Mouse (Mus musculus): Measurements from ENCODE around the gene Fbxo24. TPM values are rescaled to one million over a fixed set of nuclear protein-coding genes. Genes with fewer than 3 reads are reported as not detected.
A peak's percentile ranks its signal among the peaks of the same experiment; 100 is the strongest.

Fbxo24 gene
- polyA plus RNA-seq, 1 experiment from 2014 or later = 0.24 TPM

DNA sequence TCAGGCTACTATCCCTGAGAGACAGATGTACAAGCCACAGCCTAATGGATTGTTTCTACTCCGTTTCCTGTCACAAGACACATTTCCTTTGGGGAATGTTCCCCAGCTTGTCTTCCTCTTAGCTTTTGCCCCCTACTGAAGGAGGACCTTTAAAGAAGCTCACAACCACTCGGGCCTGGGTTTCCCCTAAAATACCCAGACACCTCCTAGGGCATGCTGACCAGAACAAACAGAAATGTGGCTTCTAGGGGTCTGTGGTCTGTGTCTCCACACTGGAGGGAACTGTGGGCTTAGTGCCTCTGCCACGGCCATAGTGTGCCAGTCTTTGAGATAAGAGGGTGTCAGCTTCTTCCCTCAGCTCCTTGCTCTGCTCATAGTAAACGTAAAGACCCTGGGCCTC, 2.8 kb upstream of the Fbxo24 start:
- 78% methylated on average over 4 of the region's 4 CpGs for WGBS
- Histone ChIP-seq H3K36me3 (ENCODE audit: control insufficient read depth, insufficient read depth, low read length) (peaks cover 9% of the 10 kb centered on the region), H3K4me2 (ENCODE audit: low read depth, severe bottlenecking) (peak overlapping the region; percentile 76; the same call in 1 of the 2 replicates), H3K4me1 (ENCODE audit: control insufficient read depth, insufficient read depth, low read length) (peaks cover 18% of the 10 kb centered on the region), H3K9me3 (ENCODE audit: control insufficient read depth, low read length) (no peaks in the 10 kb centered on the region), H3K27ac (replicated peaks; ENCODE audit: low read depth, low read length) (peak overlapping the region; percentile 58; the same call in 1 of the 2 replicates), H3K27me3 (ENCODE audit: control insufficient read depth, insufficient read depth, low read length) (no peaks in the 10 kb centered on the region), H3K4me3 (ENCODE audit: low read depth, low read length) (no peak overlapping the region), H3K9ac (ENCODE audit: low read length) (no peak overlapping the region; the same call in 1 of the 2 replicates)
- DNase-seq (ENCODE audit: low spot score) (no peak), ATAC-seq (ENCODE audit: insufficient number of reproducible peaks, low FRiP score, low TSS enrichment, low read depth) (no peak)

DNA sequence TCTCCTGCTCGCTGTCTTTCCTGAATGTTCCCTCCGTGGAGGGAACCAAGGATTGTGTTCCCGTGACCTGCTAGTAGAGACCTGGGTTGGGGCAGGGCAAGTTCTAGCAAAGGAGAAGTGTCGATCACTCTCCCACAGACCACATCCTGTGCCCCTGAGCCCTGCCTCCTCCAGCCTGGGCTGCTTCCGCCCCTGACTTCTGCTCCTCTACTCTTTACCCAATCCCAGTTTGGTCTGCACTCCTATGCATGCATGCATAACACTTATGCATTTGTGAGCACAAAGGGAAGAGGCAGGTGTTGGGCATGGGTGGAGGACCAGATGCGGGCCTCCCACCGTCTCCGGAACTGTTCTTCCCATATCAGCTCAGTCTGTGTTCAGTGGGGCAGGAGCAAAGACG, 2.4 kb upstream of the Fbxo24 start:
- H3K9me3 ChIP-seq (ENCODE audit: control insufficient read depth, low read length) = no peaks in the 10 kb centered on the region
- 70% methylated on average over 9 of the region's 9 CpGs for WGBS
- H3K4me3 ChIP-seq (ENCODE audit: low read depth, low read length) = peak overlapping the region; percentile 91; the same call in 1 of the 2 replicates
- DNase-seq (ENCODE audit: low spot score) = no peak
- no peaks in the 10 kb centered on the region for H3K27me3 ChIP-seq (ENCODE audit: control insufficient read depth, insufficient read depth, low read length)
- H3K4me1 ChIP-seq (ENCODE audit: control insufficient read depth, insufficient read depth, low read length) = peaks cover 18% of the 10 kb centered on the region
- ATAC-seq (ENCODE audit: insufficient number of reproducible peaks, low FRiP score, low TSS enrichment, low read depth) = no peak
- H3K9ac ChIP-seq (ENCODE audit: low read length) = peak overlapping the region; percentile 23
- peaks cover 7% of the 10 kb centered on the region for H3K36me3 ChIP-seq (ENCODE audit: control insufficient read depth, insufficient read depth, low read length)
- peak overlapping the region; percentile 76; the same call in 1 of the 2 replicates for H3K4me2 ChIP-seq (ENCODE audit: low read depth, severe bottlenecking)
- peak overlapping the region; percentile 58; the same call in 1 of the 2 replicates for H3K27ac ChIP-seq (replicated peaks; ENCODE audit: low read depth, low read length)

DNA sequence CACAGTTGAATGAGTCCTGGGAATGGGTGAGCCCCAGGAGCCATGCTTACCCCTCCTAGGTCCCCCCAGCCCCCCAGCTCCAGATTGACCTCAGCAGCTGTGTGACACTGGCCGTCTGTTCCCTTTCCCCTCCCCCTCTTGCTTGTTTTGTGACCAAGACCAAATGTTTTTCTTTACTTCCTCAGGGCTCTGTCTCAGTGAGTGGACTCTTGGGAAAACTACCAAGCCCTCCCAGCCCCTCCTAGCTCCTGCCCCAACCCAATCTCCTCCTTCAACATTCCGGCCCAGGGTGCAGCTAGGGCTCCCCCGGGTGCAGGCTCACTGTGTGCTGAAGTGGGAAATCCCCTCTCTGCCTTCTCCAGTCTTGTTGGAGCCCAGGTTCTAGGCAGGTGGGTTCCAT, 1.8 kb upstream of the Fbxo24 start:
- Histone ChIP-seq H3K4me2 (ENCODE audit: low read depth, severe bottlenecking) (peak overlapping the region; percentile 76), H3K36me3 (ENCODE audit: control insufficient read depth, insufficient read depth, low read length) (peaks cover 5% of the 10 kb centered on the region; the same call in 1 of the 2 replicates)

DNA sequence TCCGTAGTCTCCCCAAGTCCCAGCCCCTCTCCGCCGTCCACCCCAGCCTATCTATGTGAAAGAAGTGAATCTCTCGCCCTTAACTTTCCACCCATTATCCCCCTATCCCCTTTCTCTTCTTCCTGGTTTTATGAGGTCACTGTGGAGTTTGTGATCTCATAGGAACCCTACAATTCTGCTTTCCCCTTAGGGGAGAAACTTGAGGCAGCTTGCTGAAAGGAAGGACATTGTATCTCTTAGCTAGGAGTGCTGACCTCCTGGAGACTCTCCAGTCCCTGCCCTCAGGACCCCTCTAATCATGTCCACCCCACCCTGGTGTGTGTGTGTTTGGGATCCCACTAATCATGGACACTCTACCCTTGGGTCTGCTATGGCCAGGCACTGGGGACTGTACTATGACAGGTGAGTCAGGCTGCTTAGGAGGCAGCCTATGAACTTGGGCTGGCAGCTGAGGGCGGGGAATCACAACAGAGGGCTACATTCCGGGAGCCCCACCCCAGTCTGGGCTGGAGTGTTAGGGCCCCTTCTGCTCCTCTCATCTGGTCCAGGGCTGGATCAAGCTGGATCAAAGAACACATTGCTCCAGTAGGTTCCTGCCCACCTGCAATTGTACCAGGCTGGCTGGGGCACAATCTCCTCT, 1.2 kb upstream of the Fbxo24 start:
- H3K27ac ChIP-seq (replicated peaks; ENCODE audit: low read depth, low read length) = peak overlapping the region; percentile 92; the same call in 1 of the 2 replicates
- H3K4me2 ChIP-seq (ENCODE audit: low read depth, severe bottlenecking) = peak overlapping the region; percentile 76
- WGBS = 17% methylated on average over 6 of the region's 6 CpGs
- no peaks in the 10 kb centered on the region for H3K9me3 ChIP-seq (ENCODE audit: control insufficient read depth, low read length)
- ATAC-seq (ENCODE audit: insufficient number of reproducible peaks, low FRiP score, low TSS enrichment, low read depth) (no peak), DNase-seq (ENCODE audit: low spot score) (peak; percentile 34)
- no peaks in the 10 kb centered on the region for H3K36me3 ChIP-seq (ENCODE audit: control insufficient read depth, insufficient read depth, low read length)
- H3K9ac ChIP-seq (ENCODE audit: low read length) = peak overlapping the region; percentile 82; the same call in 1 of the 2 replicates
- H3K4me3 ChIP-seq (ENCODE audit: low read depth, low read length) = peak overlapping the region; percentile 91
- no peaks in the 10 kb centered on the region for H3K27me3 ChIP-seq (ENCODE audit: control insufficient read depth, insufficient read depth, low read length)
- H3K4me1 ChIP-seq (ENCODE audit: control insufficient read depth, insufficient read depth, low read length) = peaks cover 18% of the 10 kb centered on the region

More for the DNA sequence above, 1.8 kb upstream of the Fbxo24 start:
- 24% methylated on average over 3 of the region's 3 CpGs for WGBS
- ATAC-seq (ENCODE audit: insufficient number of reproducible peaks, low FRiP score, low TSS enrichment, low read depth) = no peak
- H3K9me3 ChIP-seq (ENCODE audit: control insufficient read depth, low read length) = no peaks in the 10 kb centered on the region
- no peaks in the 10 kb centered on the region for H3K27me3 ChIP-seq (ENCODE audit: control insufficient read depth, insufficient read depth, low read length)
- peaks cover 18% of the 10 kb centered on the region for H3K4me1 ChIP-seq (ENCODE audit: control insufficient read depth, insufficient read depth, low read length)
- H3K27ac ChIP-seq (replicated peaks; ENCODE audit: low read depth, low read length) = peak overlapping the region; percentile 92; the same call in 1 of the 2 replicates
- no peak for DNase-seq (ENCODE audit: low spot score)
- H3K9ac ChIP-seq (ENCODE audit: low read length) = peak overlapping the region; percentile 23; the same call in 1 of the 2 replicates
- peak overlapping the region; percentile 91 for H3K4me3 ChIP-seq (ENCODE audit: low read depth, low read length)

DNA sequence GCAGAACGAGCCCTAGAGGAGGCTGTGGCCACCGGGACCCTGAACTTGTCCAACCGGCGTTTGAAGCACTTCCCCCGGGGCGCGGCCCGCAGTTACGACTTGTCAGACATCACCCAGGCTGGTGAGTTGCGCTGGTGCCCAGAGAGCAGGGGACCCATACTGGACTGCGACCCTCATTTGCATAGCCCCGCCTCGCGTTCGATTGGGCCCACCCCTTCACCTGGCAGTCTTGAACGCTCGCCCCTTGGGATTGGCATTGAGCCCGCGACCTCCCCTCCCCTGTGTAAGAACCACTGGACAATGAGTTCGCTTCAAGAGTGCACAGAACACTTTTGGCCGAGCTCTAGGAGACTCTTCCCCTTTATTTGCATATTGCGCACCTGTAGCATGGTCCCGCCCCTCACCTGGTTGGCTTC, 512 bp upstream of the Fbxo24 start:
- Histone ChIP-seq H3K4me2 (ENCODE audit: low read depth, severe bottlenecking) (peak overlapping the region; percentile 76), H3K4me3 (ENCODE audit: low read depth, low read length) (peak overlapping the region; percentile 91), H3K27me3 (ENCODE audit: control insufficient read depth, insufficient read depth, low read length) (no peaks in the 10 kb centered on the region), H3K4me1 (ENCODE audit: control insufficient read depth, insufficient read depth, low read length) (peaks cover 21% of the 10 kb centered on the region), H3K9me3 (ENCODE audit: control insufficient read depth, low read length) (no peaks in the 10 kb centered on the region), H3K9ac (ENCODE audit: low read length) (peak overlapping the region; percentile 82), H3K27ac (replicated peaks; ENCODE audit: low read depth, low read length) (peak overlapping the region; percentile 92), H3K36me3 (ENCODE audit: control insufficient read depth, insufficient read depth, low read length) (no peaks in the 10 kb centered on the region)
- WGBS = under 1% methylated on average over 23 of the region's 23 CpGs
- ATAC-seq (ENCODE audit: insufficient number of reproducible peaks, low FRiP score, low TSS enrichment, low read depth) (peak; percentile 36), DNase-seq (ENCODE audit: low spot score) (peak; percentile 74)

DNA sequence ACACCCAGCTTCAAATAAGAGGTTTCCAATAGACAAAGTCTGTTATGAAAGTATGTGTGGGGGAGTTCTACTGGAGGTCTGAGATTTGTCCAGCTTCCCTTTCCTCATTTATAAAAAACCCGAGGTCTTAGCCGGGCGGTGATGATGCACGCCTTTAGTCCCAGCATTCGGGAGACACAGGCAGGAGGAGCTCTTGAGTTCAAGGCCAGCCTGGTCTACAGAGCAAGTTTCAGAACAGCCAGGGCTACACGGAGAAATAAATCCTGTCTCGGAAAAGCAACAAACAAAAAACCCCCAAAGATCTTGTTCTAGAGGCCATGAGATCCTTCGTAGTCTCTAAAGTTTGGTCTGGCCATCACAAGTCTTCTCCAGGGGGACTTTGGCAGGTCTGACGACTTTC, 811 bp downstream of the Fbxo24 start:
- Histone ChIP-seq H3K27ac (replicated peaks; ENCODE audit: low read depth, low read length) (peak overlapping the region; percentile 64), H3K4me2 (ENCODE audit: low read depth, severe bottlenecking) (peak overlapping the region; percentile 60), H3K36me3 (ENCODE audit: control insufficient read depth, insufficient read depth, low read length) (no peaks in the 10 kb centered on the region), H3K27me3 (ENCODE audit: control insufficient read depth, insufficient read depth, low read length) (no peaks in the 10 kb centered on the region), H3K4me1 (ENCODE audit: control insufficient read depth, insufficient read depth, low read length) (peaks cover 21% of the 10 kb centered on the region), H3K4me3 (ENCODE audit: low read depth, low read length) (peak overlapping the region; percentile 91), H3K9ac (ENCODE audit: low read length) (peak overlapping the region; percentile 38), H3K9me3 (ENCODE audit: control insufficient read depth, low read length) (no peaks in the 10 kb centered on the region)
- DNase-seq (ENCODE audit: low spot score) (no peak), ATAC-seq (ENCODE audit: insufficient number of reproducible peaks, low FRiP score, low TSS enrichment, low read depth) (no peak)
- 7% methylated on average over 9 of the region's 9 CpGs for WGBS

DNA sequence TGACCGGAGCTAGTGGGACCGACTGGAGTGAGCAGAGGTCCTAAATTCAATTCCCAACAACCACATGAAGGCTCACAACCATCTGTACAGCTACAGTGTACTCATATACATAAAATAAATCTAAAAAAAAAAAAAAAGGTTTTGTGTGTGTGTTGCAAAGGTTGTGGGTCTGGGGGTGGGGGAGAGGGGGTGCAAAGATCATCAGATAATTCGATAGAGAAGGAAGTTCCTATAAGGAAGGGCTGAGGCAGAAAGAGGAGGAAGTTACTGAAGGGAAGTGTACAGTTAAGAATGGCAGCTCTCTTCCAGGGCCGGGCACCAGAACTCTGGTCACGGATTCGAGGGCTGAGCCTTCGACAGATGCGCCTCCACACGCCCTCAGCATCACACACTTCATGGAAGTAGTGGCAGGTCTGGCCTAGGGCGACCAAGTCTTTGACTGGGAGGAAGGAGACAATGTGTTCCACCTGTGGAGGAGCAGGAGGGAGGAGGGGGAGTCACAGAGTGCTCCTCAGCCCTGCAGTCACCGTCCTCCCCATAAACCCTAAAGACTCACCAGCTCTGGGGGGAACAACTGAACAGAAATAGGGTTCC, 4.8 kb downstream of the Fbxo24 start:
- 87% methylated on average over 11 of the region's 11 CpGs for WGBS
- no peaks in the 10 kb centered on the region for H3K36me3 ChIP-seq (ENCODE audit: control insufficient read depth, insufficient read depth, low read length)
- no peak overlapping the region for H3K4me3 ChIP-seq (ENCODE audit: low read depth, low read length)
- H3K4me2 ChIP-seq (ENCODE audit: low read depth, severe bottlenecking) = no peak overlapping the region
- DNase-seq (ENCODE audit: low spot score) (no peak), ATAC-seq (ENCODE audit: insufficient number of reproducible peaks, low FRiP score, low TSS enrichment, low read depth) (no peak)
- no peaks in the 10 kb centered on the region for H3K27me3 ChIP-seq (ENCODE audit: control insufficient read depth, insufficient read depth, low read length)
- no peaks in the 10 kb centered on the region for H3K9me3 ChIP-seq (ENCODE audit: control insufficient read depth, low read length)
- no peak overlapping the region for H3K27ac ChIP-seq (replicated peaks; ENCODE audit: low read depth, low read length)
- peaks cover 3% of the 10 kb centered on the region; the same call in 1 of the 2 replicates for H3K4me1 ChIP-seq (ENCODE audit: control insufficient read depth, insufficient read depth, low read length)
- no peak overlapping the region for H3K9ac ChIP-seq (ENCODE audit: low read length)

DNA sequence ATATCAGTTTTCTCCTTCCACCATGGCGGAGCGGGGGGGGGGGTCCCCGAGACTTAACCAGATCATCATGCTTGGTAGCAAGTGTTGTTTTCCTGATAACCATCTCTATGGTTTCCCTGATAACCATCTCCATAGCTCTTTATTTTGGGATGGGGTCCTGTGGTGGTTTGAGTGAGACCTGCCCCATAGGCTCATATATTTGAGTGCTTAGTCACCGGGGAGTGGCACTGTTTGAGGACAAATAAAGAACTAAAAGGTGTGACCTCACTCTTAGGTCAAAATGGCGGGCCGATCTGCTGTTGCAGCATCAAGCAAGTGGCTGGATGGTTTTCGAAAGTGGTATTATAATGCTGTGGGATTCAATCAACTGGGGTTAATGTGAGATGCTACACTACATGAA, 13.5 kb downstream of the Fbxo24 start:
- no peaks in the 10 kb centered on the region for H3K36me3 ChIP-seq (ENCODE audit: control insufficient read depth, insufficient read depth, low read length)
- H3K4me2 ChIP-seq (ENCODE audit: low read depth, severe bottlenecking) = no peak overlapping the region
- no peak for ATAC-seq (ENCODE audit: insufficient number of reproducible peaks, low FRiP score, low TSS enrichment, low read depth)
- DNase-seq (ENCODE audit: low spot score) = no peak
- H3K9ac ChIP-seq (ENCODE audit: low read length) = no peak overlapping the region
- WGBS = 92% methylated on average over 7 of the region's 7 CpGs
- no peaks in the 10 kb centered on the region for H3K9me3 ChIP-seq (ENCODE audit: control insufficient read depth, low read length)
- no peak overlapping the region for H3K4me3 ChIP-seq (ENCODE audit: low read depth, low read length)
- no peaks in the 10 kb centered on the region for H3K27me3 ChIP-seq (ENCODE audit: control insufficient read depth, insufficient read depth, low read length)
- H3K27ac ChIP-seq (replicated peaks; ENCODE audit: low read depth, low read length) = no peak overlapping the region
- H3K4me1 ChIP-seq (ENCODE audit: control insufficient read depth, insufficient read depth, low read length) = peaks cover 28% of the 10 kb centered on the region

Data from limb, embryonic 11.5 days (tissue).